Mouse (Mus musculus) limb, embryonic 14.5 days (tissue): Measurements from ENCODE around the gene Cul9. TPM values are rescaled to one million over a fixed set of nuclear protein-coding genes. Genes with fewer than 3 reads are reported as not detected.

ENCODE experiments used
- ATAC-seq: fragments of 200-750 bp; cut with Nextera tagmentation; 2 replicates; pipeline ENCODE4 v1.8.0; 2017; ENCODE audit warnings: low read depth, moderate number of reproducible peaks, moderate TSS enrichment; ENCODE audit not compliant: low FRiP score
- DNase-seq: peaks from one replicate; pipeline ENCODE4 v3.0.0-alpha.2; 2015; ENCODE audit warnings: low spot score
- H3K27ac ChIP-seq: fragments of 300-500 bp; sonication (generic); replicated peaks from 2 replicates; pipeline ENCODE4 v1.5.1; 2014; ENCODE audit warnings: low read depth, mild to moderate bottlenecking, low read length, moderate library complexity, mixed read lengths
- H3K27me3 ChIP-seq: fragments of 300-500 bp; sonication (generic); 2 replicates; pipeline ENCODE4 v1.6.1; 2014; ENCODE audit warnings: low read length, mixed read lengths; ENCODE audit not compliant: control insufficient read depth, insufficient read depth
- H3K36me3 ChIP-seq: fragments of 300-500 bp; sonication (generic); 2 replicates; pipeline ENCODE4 v1.6.1; 2014; ENCODE audit warnings: mild to moderate bottlenecking, low read length, moderate library complexity, mixed read lengths; ENCODE audit not compliant: control insufficient read depth, insufficient read depth
- H3K4me1 ChIP-seq: fragments of 300-500 bp; sonication (generic); 2 replicates; pipeline ENCODE4 v1.6.1; 2014; ENCODE audit warnings: antibody characterized with exemption, low read length, mixed read lengths; ENCODE audit not compliant: control insufficient read depth, insufficient read depth
- H3K4me2 ChIP-seq: fragments of 300-500 bp; sonication (generic); replicated peaks from 2 replicates; pipeline ENCODE4 v1.6.1; 2014; ENCODE audit warnings: low read depth, mild to moderate bottlenecking, low read length, moderate library complexity; ENCODE audit not compliant: severe bottlenecking
- H3K4me3 ChIP-seq: fragments of 300-500 bp; sonication (generic); replicated peaks from 2 replicates; pipeline ENCODE4 v1.5.1; 2014; ENCODE audit warnings: low read length
- H3K9ac ChIP-seq: fragments of 300-500 bp; sonication (generic); 2 replicates; pipeline ENCODE4 v1.6.1; 2014; ENCODE audit warnings: mild to moderate bottlenecking, low read depth, low read length, moderate library complexity; ENCODE audit not compliant: severe bottlenecking
- H3K9me3 ChIP-seq: fragments of 300-500 bp; sonication (generic); 2 replicates; pipeline ENCODE4 v1.6.1; 2016; ENCODE audit warnings: low read length; ENCODE audit not compliant: control insufficient read depth
- POLR2A ChIP-seq: fragments of 200-500 bp; IDR thresholded peaks from 2 replicates; pipeline ENCODE4 v1.8.0; 2012; ENCODE audit warnings: inconsistent platforms, mild to moderate bottlenecking, moderate library complexity, borderline replicate concordance; ENCODE audit not compliant: insufficient read depth, insufficient read length; ENCODE audit errors: extremely low read depth
- WGBS: fragments of 180-500 bp; shearing (Covaris S2); extraction: QIAGEN DNeasy Blood & Tissue Kit; methylation state at CpG from one replicate; pipeline ENCODE4 v1.1.7; 2014; 5-methylcytosine and 5-hydroxymethylcytosine counted together
- polyA plus RNA-seq, 2 experiments: library from polyadenylated mRNA; depleted of rRNA in 1 of 2; stranded (reverse) in 1 of 2; unstranded in 1 of 2; fragments of >200 nt; fragmentation: Nextera tagmentation in 1 of 2; extraction: Ambion mirVana in 1 of 2; gene quantifications; 2 replicates each; pipeline versions ENCODE4 v1.2.1 to v1.2.3; 2012 to 2014

Cul9 gene
- polyA plus RNA-seq, 2 experiments: 6.9 to 21.1 TPM

DNA sequence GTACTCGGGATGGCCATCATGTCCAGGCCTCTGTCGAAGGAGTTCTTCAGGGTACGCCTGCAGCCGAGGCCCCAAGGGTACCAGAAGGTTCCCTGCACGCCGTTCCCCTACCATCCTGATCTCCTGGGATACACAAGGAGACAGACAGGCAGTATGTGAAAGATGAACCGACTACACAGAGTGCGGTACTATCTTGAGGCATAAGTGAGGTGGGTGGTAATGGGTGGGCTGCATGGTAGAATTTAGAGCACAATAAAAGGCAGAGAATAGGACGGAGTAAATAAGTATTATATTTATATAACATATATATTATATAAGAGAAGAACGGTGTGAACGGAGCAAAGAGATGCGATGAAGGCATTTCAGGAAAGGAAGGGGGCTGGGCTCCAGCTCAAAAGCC lies 2.5 kb downstream of the Cul9 start:
- no peaks in the 10 kb centered on the region for H3K27me3 ChIP-seq
- ATAC-seq (no peak), DNase-seq (no peak)
- no peak for TF ChIP-seq POLR2A
- H3K9ac ChIP-seq: no peak overlapping the region
- H3K9me3 ChIP-seq: no peaks in the 10 kb centered on the region
- H3K36me3 ChIP-seq: peaks cover 29% of the 10 kb centered on the region
- peaks cover 5% of the 10 kb centered on the region; the same call in 1 of the 2 replicates for H3K4me1 ChIP-seq
- no peak overlapping the region for H3K4me3 ChIP-seq
- no peak overlapping the region for H3K4me2 ChIP-seq
- WGBS: 88% methylated on average over 12 of the region's 12 CpGs
- H3K27ac ChIP-seq: no peak overlapping the region

DNA sequence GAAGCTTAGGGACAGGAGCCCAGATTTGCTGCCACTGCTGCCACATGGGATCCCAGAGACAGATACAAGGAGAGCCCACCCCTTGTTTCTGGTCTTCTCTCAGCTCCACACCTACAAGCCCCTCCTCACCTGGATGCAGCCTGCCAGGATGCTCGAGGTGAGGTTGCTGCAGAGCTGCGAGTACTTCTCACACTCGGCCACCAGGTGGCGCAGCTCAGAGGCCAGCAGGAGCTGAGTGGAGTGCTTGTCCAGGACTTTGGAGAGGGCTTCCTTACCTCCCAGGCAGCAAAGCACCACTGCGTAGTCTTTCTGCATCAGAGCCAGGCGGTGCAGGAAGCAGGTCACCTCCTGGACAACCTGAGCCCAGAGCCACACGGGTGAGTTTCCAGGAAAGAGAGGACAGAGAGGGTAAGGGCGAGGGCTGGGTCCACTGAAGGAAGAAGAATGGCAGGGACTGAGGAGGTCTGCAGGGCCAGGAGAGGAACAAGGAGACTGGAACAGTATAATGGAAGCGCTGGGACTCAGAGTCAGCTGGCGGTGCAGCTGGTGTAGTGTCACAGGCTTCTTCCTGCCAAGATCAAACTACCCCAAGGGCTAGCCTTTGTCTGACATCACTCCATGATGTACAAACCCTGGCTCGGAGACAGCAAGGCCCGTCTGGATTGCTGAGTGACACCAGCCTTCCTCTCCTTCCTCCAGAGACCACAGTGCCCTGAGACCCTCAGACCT lies 20.4 kb downstream of the Cul9 start:
- no peak overlapping the region for H3K4me3 ChIP-seq
- H3K36me3 ChIP-seq: peaks cover 20% of the 10 kb centered on the region
- no peak for ATAC-seq
- TF ChIP-seq POLR2A: no peak
- no peak overlapping the region for H3K27ac ChIP-seq
- no peaks in the 10 kb centered on the region for H3K4me1 ChIP-seq
- DNase-seq: peak; percentile 61
- 0 out of 2 replicates have a peak, but pooled peaks cover 8% of the 10 kb centered on the region for H3K27me3 ChIP-seq
- H3K4me2 ChIP-seq: no peak overlapping the region
- WGBS: 39% methylated on average over 12 of the region's 12 CpGs
- no peak overlapping the region for H3K9ac ChIP-seq
- no peaks in the 10 kb centered on the region for H3K9me3 ChIP-seq

DNA sequence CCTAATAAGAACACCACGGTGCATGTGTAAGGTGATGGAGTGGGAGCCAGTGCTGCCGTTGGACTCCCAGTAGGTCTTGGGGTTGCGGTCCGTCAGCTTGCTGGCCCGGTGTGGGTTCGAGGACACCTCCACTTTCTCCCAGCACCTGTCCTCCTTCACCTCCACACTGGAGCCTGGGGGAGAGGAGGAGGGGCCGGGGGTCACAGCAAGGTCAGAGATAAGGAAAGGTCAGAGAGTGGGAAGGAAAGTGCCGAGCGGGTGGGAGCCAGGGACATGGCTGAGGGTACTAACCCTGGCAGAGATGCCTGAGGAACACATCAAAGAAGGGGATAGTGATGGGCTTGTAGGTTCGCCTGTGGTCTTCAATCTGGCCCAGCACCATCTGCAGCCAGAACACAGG lies 21.1 kb downstream of the Cul9 start:
- Histone ChIP-seq H3K9ac (no peak overlapping the region), H3K27ac (no peak overlapping the region), H3K4me2 (no peak overlapping the region), H3K36me3 (peaks cover 19% of the 10 kb centered on the region), H3K27me3 (0 out of 2 replicates have a peak, but pooled peaks cover 8% of the 10 kb centered on the region), H3K9me3 (no peaks in the 10 kb centered on the region), H3K4me3 (no peak overlapping the region), H3K4me1 (no peaks in the 10 kb centered on the region)
- no peak for DNase-seq
- 83% methylated on average over 10 of the region's 10 CpGs for WGBS
- no peak for TF ChIP-seq POLR2A
- ATAC-seq: no peak

- TF ChIP-seq POLR2A: no peak
- Histone ChIP-seq H3K27me3 (0 out of 2 replicates have a peak, but pooled peaks cover 8% of the 10 kb centered on the region), H3K9me3 (no peaks in the 10 kb centered on the region), H3K4me2 (no peak overlapping the region), H3K36me3 (peaks cover 12% of the 10 kb centered on the region), H3K9ac (no peak overlapping the region), H3K4me1 (no peaks in the 10 kb centered on the region), H3K27ac (no peak overlapping the region), H3K4me3 (no peak overlapping the region)
- WGBS: 33% methylated on average over 24 of the region's 24 CpGs
- no peak for ATAC-seq
- no peak for DNase-seq
These were observed 24.1 kb downstream of the Cul9 start for GRCm38 (mm10) chr17:46521963-46522668.

GRCm38 (mm10) chr17:46521174-46521573 lies 25.0 kb downstream of the Cul9 start:
- no peaks in the 10 kb centered on the region for H3K9me3 ChIP-seq
- TF ChIP-seq POLR2A: no peak
- no peak overlapping the region for H3K9ac ChIP-seq
- no peak overlapping the region for H3K4me3 ChIP-seq
- no peak overlapping the region; the same call in 1 of the 2 replicates for H3K4me2 ChIP-seq
- peaks cover 14% of the 10 kb centered on the region for H3K36me3 ChIP-seq
- WGBS: 75% methylated on average over 9 of the region's 9 CpGs
- 0 out of 2 replicates have a peak, but pooled peaks cover 8% of the 10 kb centered on the region for H3K27me3 ChIP-seq
- H3K4me1 ChIP-seq: no peaks in the 10 kb centered on the region
- no peak for ATAC-seq
- H3K27ac ChIP-seq: no peak overlapping the region
- DNase-seq: no peak
